Mouse (Mus musculus) gastrocnemius, postnatal 14 days (tissue): ENCODE measurements around the gene Klhl12. TPM values are rescaled to one million over a fixed set of nuclear protein-coding genes. Genes with fewer than 3 reads are reported as not detected.
"Not testable (repeated sequence)": the region's sequence is repeated elsewhere in the genome, so short reads cannot be mapped to it uniquely, and the experiment has no call there.

Source experiments
- DNase-seq: peaks from one replicate; pipeline ENCODE4 v3.0.0; 2021; ENCODE audit warnings: mixed read lengths
- intact Hi-C: fragments of 180-260 bp; cut with DNase I; formaldehyde crosslinking; loops from one replicate; pipeline ENCODE4 v1.15.1; 2025; ENCODE audit warnings: low total_unique reads
- total RNA-seq, 2 experiments: library from RNA; stranded (reverse); gene quantifications; 2 replicates each; pipeline ENCODE4 v1.2.3; 2021

The Klhl12 gene
- total RNA-seq, 2 experiments from 2014 or later: 9.3 to 10.5 TPM

DNA sequence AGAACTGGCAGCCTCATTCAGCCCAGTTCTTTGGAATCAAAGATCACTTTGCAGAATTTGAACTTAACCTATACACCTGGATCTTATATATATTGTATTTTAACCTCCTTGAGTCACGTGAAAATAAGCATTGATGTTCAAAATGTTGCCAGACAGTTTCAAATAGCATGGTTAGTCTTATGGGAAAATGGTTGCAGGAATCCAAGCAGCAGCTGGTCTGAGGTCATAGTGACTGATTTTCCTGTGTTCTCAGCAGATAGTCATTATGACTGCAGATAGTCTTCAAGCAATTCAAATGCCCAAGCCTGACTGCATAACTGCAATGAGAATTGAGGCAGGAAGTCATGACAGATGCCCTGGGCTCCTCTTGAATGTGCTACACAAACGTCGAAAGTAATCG lies 56.9 kb downstream of the Klhl12 start:
- intact Hi-C loops: no loop called here
- no peak for DNase-seq

DNA sequence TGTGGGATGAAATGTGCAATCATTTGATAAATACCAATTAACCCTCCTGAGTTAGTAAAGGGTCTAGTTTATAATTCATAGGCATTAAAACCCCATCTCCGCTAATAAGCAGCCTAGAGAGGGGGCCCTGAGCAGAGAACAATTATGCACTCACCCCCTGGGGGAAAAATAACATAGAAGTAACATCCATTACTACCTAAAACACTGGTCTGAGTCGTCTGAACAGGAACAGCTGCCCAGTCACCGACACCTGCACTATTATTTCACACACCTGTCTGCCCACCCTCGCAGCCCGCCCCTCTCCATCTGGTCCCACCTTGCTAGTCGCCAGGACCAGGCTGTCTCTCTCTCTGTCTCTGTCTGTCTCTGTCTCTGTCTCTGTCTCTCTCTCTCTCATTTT lies 57.3 kb downstream of the Klhl12 start:
- DNase-seq: no peak
- intact Hi-C loops: no loop called here

GRCm38 (mm10) chr1:134513312-134513860 lies 58.1 kb downstream of the Klhl12 start:
- DNase-seq: peak; percentile 29
- intact Hi-C loops: no loop called here

GRCm38 (mm10) chr1:134513876-134514590 lies 58.7 kb downstream of the Klhl12 start:
- intact Hi-C loops: no loop called here
- no peak for DNase-seq

DNA sequence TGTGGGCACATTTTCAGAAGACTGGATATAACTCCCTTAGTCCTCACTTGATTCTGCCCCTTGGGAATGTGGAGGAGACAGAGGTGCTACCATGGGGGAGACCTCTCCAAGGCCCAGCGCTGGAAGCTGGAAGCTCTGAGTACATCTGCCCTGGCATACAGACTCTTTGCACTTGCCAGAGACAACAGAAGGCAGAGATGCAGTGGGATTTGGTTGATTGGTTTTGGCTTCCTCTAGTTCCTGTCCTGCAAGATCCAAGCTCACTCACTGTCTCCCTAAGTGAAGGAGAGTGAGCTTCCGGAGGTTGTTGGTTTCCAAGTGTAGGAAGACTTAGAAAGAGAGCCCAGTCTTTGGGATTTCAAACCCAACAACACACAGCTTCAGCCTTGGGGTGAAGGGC lies 60.6 kb downstream of the Klhl12 start:
- intact Hi-C loops: no loop called here
- no peak for DNase-seq

- intact Hi-C loops: no loop called here
- no peak for DNase-seq
Observed at GRCm38 (mm10) chr1:134516491-134517198, 61.3 kb downstream of the Klhl12 start.

GRCm38 (mm10) chr1:134517841-134518240 lies 62.5 kb downstream of the Klhl12 start:
- intact Hi-C loops, DNase-seq: not testable (repeated sequence)

DNA sequence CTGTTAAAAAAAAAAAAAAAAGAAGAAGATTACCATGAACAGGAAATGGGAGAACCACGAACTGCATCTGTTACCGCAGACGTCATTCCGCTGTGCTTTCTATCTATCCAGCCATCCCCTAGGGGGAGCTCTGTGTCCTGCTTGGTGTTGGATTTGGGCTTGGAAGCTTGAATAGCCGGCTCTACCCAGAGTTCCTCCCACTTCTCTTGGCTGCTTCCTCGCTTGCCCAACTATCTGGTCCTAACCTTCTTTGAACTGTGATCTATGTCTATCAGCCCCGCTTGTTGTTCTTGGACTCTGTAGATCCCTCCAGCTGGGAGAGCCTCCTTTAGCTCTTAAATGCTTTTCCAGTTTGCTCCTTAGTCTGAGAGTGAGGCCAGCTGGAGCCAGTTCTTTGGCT lies 63.3 kb downstream of the Klhl12 start:
- intact Hi-C loops: no loop called here
- DNase-seq: peak; percentile 84

DNA sequence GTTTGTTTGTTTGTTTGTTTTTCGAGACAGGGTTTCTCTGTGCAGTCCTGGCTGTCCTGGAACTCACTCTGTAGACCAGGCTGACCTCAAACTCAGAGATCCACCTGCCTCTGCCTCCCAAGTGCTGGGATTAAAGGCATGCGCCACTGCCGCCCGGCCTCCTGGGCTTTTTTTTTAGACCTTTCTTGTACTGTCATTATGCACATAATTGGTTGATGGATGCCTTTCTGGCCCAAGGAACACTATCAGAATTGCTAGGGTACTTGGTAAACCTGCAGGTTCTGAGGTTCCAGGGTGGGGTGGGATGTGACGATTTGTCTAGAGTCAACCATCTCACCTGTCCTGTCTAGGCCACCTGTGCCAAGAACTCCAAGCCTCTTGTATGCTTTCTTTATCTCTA lies 63.9 kb downstream of the Klhl12 start:
- DNase-seq, intact Hi-C loops: not testable (repeated sequence)

DNA sequence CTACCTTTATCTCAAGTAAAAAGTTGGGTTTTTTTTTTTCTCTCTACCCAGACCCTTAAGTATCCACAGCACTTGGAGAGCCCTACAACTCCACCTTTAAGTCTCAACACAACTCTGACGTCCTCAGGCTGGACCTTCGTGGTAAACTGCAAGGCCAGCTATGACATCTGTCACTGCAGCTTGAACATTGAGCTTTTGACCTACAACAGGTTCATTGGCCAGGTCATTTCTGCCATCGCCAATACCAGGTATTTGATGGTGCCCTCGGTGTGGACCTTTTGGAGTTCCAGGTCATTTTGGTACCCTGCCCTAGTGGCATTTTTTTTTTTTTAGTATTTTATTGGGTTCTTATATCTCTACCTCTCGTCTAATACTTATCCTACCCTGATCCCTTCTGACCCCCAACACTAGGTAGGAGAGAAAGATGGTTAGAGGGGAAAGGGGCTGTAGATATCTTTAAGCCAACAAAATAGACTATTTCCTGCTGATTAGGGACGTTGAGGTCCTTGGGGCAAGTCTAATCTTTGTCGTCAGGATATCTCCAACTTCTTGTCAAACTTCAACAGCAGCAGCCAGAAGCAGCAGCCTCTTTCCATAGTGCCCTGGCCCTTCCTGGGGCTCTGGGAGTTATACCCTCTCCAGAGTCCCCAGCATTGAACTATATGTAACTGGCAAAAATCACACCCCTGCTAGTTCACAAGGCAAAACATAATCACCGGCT lies 64.8 kb downstream of the Klhl12 start:
- intact Hi-C loops: no loop called here
- DNase-seq: no peak

GRCm38 (mm10) chr1:134521163-134521562 lies 65.8 kb downstream of the Klhl12 start:
- no peak for DNase-seq
- intact Hi-C loops: no loop called here

- intact Hi-C loops: no loop called here
- DNase-seq: no peak
Observed at GRCm38 (mm10) chr1:134522325-134522724, 67.0 kb downstream of the Klhl12 start.

DNA sequence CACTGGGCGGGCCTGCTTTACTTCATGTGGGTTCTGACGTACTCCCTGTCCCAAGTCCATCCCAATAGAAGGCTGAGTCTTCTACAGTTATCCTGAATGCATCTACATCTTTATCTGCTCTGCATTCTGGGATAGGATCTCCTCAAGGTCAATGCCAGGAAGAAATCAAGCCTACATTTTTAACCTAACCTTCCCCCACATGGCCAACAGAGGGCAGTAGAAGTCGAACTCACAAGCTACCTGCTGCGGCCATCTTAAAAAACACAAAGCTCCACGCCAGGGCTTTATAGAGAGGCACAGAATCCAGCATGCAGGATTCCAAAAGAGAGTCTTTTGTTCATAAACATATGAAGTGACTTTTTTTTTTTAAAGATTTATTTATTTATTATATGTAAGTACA lies 69.1 kb downstream of the Klhl12 start:
- intact Hi-C loops: no loop called here
- DNase-seq: no peak

DNA sequence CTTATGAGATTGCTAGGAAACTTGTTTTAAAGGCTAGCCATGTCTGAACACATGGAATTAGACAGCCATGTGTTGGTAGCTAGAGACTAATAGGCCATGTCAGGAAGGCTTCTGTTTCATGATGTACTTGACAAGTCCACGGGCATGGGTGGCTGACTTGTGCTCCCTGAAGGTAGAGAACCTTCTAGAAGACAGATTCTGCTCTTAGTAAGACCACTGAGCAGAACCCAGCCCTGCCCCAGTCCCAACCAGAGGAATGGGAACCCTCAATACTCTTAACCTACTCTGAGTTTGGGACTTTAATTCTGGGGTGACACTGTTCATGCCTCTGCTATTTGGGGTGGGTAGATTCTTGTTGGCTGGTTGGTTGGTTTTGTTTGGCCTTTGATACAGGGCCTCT lies 69.7 kb downstream of the Klhl12 start:
- intact Hi-C loops: loop anchor here (5.0 kb wide), 1 partner anchor 72 kb away; no protein-coding TSS in a partner anchor
- DNase-seq: no peak

- intact Hi-C loops: loop anchor here (5.0 kb wide), 1 partner anchor 71 kb away; no protein-coding TSS in a partner anchor
- DNase-seq: no peak
Observed at GRCm38 (mm10) chr1:134526752-134527151, 71.4 kb downstream of the Klhl12 start.

DNA sequence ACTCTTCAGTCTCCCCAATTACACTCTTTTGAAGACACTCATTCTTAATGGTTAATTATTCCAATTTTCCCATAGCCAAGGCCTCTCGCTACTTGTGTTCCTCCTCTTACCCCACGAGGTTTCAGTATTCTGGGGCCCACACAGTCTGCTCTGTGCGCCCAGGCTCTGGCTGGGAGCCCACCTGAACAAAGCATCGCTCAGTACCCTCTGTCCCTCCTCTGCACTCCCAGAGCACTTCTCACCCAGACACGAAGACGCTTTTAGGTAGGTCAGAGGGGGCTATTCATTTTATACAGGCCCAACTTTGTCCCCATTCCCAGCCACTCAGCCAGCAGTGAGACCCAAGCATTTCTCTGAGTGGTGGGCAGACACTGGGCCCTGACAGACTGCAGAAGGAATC lies 75.3 kb downstream of the Klhl12 start:
- DNase-seq: no peak
- intact Hi-C loops: no loop called here

- DNase-seq, intact Hi-C loops: not testable (repeated sequence)
Observed at GRCm38 (mm10) chr1:134533710-134534109, 78.4 kb downstream of the Klhl12 start.

GRCm38 (mm10) chr1:134535054-134535453 lies 79.7 kb downstream of the Klhl12 start:
- intact Hi-C loops: no loop called here

DNA sequence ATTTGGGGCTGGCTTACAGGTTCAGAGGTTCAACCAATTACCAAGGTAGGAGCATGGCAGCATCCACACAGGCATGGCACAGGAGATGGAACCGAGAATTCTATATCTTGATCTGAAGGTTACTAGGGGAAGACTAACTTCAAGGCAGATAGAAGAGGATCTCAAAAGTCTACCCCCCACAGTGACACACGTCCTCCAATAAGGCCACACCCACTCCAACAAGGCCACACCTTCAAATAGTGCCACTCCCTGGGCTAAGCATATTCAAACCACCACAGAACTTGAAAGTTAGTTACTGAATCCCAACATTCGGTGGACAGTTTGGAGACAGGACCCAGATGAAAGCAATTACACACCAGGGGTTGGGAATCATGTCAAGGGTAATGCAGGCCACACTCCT lies 80.2 kb downstream of the Klhl12 start:
- intact Hi-C loops: no loop called here
- no peak for DNase-seq

More at GRCm38 (mm10) chr1:134535054-134535453, 79.7 kb downstream of the Klhl12 start:
- no peak for DNase-seq

DNA sequence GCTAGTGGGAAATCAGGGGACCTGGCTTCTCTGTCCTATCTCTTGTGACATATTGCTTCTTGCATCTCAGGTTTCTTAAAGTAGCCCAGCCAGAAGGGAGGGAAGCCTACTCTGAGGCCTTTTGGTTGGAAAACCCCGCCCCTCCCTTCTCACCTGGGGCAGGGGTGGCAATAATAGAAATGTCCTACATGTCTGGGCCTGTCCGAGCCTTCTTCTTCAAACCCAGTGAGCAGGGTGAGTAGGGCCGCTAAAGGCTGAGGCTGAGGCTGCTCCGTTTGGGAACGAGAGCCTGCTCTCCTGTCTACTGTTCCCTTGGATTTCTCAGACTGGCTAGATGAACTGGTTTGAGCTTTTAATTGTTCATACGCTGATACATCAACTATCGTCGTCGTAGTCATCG lies 85.3 kb downstream of the Klhl12 start:
- intact Hi-C loops: no loop called here

More for the DNA sequence above, 85.3 kb downstream of the Klhl12 start:
- no peak for DNase-seq
